Mouse (Mus musculus): ENCODE data around the gene Dlg4.

- TF ChIP-seq CTCF (IDR thresholded peaks at IDR 0.05; ENCODE audit: insufficient read depth, low read depth, low read length) = no peak
- TF ChIP-seq POLR2A (IDR thresholded peaks at IDR 0.05; ENCODE audit: insufficient read depth, low read depth, low read length) = no peak
Measured at GRCm38 (mm10) chr11:70001159-70001558, 15.6 kb upstream of the Dlg4 start.
